Mouse (Mus musculus): ENCODE results near the gene Amz2.
A peak's percentile ranks its signal among the peaks of the same experiment; 100 is the strongest.
"Not testable (repeated sequence)": the region's sequence is repeated elsewhere in the genome, so short reads cannot be mapped to it uniquely, and the experiment has no call there.

The Amz2 gene

DNA sequence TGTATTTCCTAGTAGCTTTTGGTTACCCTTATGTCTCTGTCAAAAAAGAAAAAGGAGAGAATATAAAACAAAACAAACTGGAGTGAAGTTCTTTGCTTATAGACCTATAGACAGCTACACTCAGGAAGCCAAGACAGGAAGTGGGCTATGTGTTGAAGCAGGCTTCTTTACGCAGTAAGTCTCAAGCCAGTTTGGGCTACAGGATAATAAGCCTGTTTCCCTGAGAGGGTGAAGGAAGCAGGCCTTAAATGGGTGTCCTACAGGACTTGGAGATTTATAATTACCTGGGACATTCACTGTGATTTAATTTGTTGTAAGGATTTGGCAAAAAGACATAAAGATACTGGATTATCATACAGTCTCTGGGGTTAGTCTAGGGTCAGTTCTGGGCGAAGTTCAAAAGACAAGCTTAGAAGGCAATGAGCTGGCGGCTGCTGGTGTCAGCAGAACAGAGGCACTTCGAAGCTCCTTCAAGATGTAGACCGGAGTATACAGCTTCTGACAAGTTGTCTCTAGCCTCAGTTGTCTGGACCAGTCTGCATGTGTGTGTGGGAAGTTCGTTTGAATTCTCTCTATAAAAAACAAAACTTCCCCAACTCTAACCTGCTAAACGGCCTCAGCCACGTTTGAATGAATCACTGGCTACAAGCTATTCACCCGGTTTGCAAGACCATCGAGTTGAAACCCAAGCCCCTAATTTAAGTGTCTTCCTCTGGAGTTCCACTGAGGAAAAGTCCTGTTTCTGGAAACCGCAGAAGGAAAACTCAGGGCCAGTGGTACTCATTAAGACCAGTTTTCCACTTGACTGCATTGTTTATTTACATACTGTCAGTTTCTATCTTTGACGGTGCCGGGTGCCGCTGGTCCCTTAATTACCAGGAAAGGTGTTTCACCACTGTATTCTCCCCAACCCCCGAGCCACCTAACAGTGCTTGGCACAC, 45.4 kb downstream of the Amz2 start:
- no peak for DNase-seq (ENCODE audit: low spot score)

DNA sequence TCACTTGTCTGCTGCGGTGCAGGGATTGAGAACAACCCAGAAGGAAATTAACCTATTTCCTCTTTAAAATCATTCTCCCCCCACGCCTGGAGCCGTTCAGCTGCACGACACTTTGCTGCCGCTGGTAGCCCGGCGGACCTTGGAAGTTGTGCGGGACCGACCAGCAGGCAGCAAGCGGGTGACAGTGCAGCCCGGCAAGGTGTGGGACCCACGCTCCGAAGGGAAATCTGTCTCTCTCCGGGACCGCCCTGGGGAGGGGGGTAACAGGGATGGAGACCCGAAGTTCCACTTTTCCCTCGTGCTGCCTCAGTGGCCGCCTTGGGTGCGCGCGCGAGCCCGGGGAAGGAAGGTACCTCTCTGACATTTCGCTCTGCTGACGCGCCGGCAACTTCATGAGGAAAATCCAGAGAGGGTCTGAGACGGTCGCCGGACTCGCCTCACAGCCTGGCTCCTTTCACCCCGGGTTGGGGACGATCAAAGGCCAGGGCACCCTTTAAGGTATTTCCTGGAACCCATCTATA, 46.5 kb downstream of the Amz2 start:
- peak; percentile 74 for DNase-seq (ENCODE audit: low spot score)

DNA sequence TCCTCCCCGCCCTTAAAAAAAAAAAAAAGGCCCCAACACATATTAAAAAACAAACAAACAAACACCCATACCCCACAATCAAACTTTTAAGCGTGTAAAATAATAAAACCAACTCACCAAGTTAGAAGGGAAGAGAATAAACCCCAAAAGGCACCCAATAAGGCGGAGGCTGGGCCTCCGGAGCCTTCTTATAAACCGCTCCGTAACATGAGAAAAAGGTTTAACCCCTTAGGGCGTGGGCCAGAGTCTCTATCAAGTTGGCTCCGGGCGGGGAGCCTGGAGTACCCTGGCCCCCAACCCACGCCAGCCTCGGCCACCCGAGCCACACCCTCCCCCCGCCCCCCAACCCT, 47.0 kb downstream of the Amz2 start:
- DNase-seq (ENCODE audit: low spot score), result no peak

DNA sequence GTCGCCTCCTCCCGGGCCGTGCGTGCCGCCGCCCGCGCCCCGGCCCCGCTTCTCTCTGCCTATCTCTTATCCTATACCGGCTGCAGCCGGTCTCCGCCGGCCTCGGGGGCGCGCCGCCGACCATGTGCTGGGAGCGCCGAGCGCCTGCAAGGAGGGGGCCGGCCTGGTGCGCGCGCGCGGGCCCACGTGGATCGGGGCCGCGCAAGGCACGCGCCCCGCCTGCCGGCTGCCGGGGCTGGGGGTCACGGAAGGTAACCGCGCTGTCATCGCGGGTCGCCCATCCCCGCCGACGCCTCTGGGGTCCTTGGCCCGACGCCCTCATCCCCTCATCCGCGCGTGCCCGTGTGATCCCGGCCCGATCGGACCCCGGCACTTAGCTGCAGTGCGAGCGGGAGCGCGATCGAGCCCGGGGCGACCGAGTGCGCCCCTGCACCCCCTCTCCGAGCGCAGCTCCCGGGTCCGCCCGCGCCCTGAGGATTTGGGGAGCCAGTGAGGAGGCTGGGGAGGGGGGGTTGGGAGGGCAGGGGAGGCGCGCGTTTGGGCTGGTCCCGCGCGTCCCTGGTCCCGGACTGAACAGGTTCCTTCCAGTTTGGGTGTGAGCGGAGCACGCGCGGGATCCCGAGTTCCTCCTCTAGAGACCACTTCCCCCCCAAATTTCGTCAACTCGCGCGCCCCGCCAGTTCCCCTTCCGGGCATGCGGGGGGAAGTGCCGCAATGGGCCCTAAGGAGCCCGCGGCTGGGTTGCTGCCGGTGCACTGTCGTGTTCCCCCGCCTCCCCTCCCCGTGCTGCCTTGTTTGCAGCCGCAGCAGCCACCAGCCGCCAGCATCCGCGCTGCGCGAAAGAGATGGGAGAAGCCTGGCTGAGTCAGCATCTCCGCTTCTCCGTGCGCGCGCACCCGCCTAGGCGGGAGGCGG, 47.7 kb downstream of the Amz2 start, which contains the start of the genes Arsg and Slc16a6:
Gene Arsg (plus strand): TSS at position 204 of the 915 bp plus-strand sequence.
Gene Slc16a6 (minus strand): TSS at position 428 of the 915 bp plus-strand sequence.
- DNase-seq (ENCODE audit: low spot score), result peak; percentile 86

DNA sequence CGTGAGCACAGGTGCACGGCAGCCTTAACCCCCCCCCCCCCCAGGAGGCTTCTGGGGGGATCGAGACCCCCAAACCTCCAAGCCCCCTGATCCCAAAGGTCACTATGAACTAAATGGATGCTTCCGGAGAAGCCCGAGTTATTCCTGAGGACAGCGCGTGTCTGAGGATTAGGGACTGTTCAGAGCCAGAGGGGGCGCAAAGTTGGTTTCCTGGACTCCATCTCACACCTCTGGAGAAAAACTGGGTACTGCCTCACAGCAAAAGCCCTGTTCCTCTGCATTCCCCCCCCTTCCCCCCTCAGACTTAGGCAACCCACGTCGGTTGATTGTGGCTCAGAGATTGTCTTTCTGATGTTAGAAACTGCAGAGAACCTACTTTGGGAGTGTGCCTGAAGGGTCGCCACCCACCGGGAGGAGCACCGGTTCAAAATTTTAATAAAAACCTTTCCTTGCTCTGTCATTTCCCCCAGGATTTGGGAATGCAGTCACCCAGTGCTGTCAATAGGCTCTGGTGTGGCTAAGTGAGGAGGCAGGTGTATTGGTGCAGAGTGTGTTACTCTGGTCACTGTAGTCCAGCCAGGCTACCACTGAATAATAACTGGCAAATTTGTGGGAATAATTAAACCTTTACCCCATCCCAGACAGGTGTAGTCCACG, 48.5 kb downstream of the Amz2 start:
- no peak for DNase-seq (ENCODE audit: low spot score)

DNA sequence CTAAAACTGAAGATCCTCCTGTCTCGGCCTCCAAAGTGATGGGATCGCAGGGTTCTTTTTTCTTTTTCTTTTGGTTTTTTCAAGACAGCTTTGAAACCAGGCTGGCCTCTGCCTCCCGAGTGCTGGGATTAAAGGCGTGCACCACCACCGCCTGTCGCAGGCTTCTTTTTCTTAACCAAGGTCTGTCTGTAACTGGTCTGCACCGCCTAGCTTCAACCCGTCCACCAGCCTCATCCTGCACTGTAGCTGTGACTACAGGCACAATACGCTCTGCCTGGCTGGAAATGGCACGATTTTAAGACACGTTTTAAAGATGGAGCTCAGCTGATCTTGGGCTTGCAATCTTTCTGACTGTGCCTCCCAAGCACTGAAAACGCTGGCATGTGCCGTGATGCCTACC, 49.1 kb downstream of the Amz2 start:
- DNase-seq (ENCODE audit: low spot score), result no peak

DNA sequence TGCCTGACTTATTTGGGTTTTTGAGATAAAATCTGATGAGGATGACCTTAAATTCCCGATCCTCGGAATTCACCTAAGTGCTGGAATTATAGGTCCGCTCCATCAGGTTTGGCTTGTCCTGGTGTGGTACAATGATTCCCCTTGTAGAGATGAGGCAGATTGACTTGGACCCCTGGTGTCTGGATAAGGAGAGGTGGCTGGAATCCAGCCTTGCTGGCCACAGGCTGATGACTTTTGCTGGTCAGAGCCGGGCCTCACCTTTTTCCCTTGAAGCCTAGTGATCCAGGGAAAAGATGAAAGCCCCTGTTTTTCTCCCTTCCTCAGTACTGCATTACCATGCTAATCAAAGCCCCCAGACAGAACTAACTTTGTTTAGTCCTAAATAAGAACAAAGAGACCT, 50.0 kb downstream of the Amz2 start:
- DNase-seq (ENCODE audit: low spot score), result no peak

DNA sequence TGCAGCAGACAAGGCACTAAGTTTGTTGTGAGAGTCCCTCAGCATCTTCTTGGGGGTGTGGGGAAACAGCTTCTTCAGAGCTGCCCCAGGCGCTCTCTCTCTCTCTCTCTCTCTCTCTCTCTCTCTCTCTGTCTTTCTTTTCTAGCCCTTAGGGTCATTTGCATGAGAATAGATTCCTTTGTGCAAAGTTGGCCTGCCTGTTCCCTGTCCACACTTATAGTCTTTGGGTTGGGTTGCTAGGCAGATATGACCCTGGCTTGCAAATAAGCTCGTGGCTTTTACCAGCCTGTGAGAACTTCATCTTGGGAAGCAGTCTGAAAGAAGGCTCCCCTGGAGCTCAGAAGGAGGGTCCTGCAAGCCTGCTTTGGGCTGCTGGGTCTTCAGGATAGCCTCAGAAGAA, 50.5 kb downstream of the Amz2 start:
- peak; percentile 66 for DNase-seq (ENCODE audit: low spot score)

DNA sequence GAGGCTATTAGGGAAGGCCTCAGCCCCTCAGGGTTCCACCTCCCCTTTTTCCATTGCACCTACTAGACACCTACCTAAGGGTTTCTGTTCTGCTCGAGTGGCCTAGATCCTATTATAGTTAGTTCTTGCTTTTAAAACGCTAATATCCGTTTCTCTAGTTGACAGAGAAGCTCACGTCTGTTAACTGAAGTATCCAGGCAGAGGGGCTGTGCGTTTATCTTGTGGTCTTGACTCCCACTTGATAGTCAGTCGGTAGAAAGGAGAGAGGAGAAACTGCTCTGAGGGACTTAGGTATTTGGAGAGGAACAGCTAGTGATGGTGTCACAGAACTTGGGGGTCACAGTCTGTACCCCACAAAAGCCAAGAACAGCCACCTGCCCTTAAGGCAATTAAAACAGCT, 50.9 kb downstream of the Amz2 start:
- no peak for DNase-seq (ENCODE audit: low spot score)

DNA sequence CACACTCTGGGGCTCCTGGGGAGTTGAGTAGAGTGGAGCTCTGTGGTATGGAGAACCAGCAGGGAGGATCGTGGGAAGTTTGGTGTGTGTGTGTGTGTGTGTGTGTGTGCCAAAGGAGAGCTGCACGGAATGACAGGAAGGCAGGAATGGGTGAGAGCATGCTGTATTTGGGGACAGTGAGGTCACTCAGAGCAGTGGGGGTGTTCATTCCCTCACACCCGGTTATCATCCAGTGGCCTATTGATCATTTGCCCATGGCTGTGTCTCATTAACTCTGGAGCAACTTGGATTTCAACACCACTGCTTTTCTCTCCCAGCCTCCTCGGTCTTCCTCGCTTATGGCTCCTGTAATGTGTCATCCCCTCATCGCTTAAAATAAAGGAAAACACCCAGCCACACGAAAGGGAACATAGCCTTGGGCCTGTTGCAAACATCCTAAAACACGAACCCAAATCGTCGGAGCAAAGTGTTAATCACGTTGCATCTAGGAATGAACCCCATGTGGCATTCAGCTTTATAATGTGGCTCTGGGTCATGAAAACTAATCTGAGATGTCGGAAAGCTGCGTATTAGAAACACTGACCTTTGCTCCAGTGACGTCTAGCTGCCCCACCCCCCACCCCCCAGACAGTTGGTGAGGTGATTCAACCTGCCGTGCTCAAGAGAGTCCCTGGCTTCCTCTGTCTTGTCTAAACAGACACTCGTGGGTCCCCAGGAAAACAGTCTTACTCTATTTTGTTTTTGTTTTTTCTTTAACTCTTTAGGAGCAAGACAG, 52.0 kb downstream of the Amz2 start:
- DNase-seq (ENCODE audit: low spot score), result no peak

DNA sequence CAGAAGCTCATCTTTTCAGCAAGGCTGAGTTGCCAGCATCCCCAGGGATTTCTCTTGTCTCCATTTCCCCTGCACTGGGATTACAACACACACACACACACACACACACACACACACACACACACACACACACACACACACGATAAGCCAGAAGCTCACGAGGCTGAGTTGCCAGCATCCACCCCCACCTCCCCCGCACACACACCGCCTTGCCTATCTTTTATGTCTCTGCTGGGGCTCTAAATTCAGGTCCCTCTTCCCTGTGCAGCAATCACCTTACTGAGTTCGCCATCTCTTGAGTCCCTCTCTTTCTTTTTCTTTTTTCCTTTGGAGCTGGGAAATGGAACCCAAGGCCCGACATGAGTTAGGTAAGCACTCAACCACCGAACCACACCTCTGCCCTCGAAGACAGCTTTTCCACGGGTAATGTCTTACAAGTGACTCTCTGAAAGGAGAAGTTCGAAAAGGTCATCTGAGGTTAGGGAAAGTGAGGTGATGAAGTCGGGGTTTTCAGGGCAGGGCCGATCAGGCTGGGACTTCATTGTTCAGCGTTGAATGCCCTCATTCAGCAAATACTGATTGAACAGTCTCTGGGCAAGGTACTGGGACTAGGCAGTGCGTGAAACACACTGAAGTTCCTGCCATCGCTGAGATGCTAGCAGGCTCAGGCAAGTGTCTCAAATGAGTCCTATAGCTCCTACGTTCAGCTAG, 54.0 kb downstream of the Amz2 start:
- no peak for DNase-seq (ENCODE audit: low spot score)

DNA sequence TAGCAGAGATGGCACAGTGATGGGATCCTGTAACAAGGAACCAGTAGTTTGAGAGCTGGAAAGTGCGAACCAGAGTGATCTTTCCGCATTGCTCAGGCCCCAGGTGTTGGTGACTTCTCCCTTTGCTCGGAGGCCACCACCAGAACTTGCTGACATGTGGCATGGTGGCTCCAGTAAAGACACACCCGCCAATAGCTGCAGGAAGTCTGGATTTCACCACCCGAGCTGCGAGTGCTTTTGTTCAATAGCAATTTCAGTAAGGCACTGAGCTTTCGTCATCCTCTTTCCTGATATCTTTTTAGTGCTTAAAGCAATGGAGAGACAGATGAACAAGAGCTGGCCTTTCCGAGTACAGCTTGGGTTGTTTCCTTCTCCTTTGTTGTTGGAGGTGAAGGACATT, 54.7 kb downstream of the Amz2 start:
- DNase-seq (ENCODE audit: low spot score), result no peak

DNA sequence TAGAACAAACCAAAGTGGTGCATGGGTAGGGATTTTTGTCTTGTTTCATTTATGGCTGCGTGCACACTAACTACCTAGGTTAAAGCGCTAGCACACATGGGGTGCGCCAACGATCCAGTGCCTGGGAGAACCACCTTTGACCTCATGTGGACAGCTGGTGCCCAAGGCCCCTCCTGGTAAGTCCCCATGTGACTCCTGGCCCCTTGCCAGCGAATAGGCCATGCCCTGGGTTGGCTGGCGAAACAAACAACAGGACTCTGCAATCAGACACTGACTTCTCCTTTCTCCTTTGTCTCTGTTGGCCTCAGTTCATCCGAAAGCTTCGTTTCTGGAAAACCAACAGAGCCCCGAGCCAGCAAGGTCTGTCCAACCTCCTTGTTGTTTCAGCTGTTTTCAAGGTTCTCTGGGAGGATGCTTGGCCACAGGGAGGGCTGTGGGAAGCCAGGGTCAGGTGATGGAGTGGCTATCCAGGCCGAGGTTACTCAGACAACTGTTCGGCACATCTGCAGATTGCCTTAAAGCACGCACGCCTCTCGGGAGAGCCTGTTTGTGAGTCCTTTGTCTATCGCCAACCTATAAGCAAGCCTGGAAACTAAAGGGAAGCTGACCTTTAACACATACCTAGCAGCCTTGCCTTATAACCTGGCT, 59.8 kb downstream of the Amz2 start:
- peak; percentile 46 for DNase-seq (ENCODE audit: low spot score)

DNA sequence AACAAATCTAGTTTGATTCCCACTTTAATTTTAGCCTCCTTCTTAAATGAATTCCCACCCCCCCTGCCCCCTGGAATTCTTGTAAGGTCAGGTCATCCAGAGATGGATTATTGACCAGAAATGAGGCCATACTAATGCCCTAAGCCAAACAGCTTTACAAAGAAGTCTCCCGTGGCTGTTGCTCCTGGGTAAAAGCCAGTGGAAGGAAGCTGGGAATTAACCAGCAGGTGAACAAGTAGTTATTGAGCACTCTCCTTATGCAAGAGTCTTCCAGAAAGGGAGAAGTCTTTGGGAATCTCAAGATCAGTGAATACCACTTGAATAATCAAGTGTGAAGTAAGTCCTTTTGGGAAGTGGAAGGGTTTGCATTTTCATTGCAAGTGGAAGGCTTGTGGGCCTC, 61.4 kb downstream of the Amz2 start:
- DNase-seq (ENCODE audit: low spot score), result no peak

DNA sequence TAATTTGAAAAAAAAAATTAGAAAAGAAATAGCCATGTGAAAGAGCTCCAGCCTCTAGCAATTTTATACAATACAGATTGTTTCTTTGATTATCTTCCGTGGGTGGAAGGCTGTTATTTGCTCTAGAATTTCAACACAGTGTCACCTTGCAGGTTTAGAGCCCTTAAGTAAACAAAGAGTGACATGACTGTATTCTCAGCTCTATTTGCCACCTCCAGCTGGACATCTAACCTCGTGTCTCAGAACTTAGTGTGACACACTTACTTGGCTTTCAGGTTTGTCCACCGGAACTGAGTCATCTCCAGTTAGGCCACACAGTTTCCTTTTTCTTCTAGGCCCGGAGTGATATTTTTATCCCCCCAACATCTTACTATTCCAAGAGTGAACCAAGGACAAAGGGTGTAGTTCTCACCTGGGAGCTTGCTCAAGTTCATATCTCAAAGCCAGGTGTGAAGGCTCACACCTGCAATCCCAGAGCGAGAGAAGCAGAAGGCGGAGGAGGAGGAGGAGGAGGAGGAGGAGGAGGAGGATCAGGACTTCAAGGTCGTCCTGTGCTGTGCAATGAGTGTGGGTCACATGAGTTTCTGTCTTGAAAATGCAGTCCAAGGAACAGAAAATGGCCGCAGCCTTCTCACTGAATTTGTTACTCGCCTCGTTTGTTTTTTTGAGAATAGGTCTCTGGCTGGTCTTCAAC, 62.4 kb downstream of the Amz2 start:
- DNase-seq (ENCODE audit: low spot score), result no peak

DNA sequence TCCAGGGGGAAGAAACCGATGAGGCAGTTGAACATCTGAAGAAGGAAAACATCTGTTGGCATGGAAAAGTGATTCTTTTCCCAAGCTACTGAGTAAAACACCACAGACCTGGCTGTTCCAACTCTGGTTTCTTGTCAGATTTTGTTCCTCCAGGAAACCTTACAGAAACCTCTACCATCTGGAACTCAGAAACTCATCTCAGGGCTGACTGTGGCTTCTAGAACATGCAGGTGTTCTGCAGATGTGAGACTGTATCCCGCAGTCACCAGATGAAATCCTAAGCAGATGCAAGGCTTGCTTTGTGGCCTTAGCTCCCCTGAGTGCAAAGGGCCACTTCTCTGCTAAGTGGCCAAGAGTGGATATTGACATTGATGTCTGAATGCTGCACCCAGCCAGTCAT, 64.0 kb downstream of the Amz2 start:
- no peak for DNase-seq (ENCODE audit: low spot score)

DNA sequence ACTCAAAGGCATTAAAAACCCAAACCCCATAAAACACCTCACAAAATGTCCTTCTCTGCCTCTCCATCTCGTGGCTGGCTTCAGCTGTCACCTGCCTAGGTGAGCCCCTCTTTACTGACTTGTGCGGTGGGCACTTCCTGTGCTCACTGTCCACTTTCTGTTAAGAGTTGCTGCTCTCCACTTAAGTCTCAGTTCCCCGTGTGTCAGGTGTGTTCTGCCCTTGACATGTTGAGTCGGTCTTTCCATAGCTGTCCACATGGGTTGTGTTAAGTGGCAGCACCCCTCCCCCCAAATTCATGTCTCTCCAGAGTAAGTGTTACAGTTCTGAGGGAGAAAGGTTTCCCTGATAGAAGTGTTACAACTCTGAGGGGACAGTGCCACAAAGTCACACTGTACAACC, 66.1 kb downstream of the Amz2 start:
- DNase-seq (ENCODE audit: low spot score), result no peak

DNA sequence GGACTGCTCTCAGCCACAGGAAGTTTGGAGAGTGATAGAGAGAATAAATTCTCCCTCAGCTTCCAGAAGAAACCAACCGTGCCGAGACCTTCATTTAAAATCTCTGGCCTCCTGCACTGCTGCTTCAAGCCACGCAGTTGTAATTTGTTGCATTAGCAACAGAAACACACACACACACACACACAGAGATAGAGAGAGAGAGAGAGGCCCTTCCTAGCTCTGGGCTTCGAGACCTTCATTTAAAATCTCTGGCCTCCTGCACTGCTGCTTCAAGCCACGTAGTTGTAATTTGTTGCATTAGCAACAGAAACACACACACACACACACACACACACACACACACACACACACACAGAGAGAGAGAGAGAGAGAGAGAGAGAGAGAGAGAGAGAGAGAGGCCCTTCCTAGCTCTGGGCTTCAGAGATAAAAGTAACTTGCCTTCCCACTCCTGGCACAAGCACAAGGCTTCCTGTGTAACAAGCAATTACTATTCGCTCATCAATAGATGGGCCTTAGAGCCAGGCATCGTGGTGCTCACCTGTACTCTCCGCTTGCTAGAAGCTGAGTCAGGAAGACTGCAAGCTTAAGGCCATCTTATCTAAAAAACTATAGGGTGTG, 67.2 kb downstream of the Amz2 start:
- not testable (repeated sequence) for DNase-seq (ENCODE audit: low spot score)

Data from embryo, embryonic 10 days (tissue).